Mouse (Mus musculus) ES-E14 (cell line): ENCODE results near the gene Zc3hav1l. TPM values are rescaled to one million over a fixed set of nuclear protein-coding genes. Genes with fewer than 3 reads are reported as not detected.
A peak's percentile ranks its signal among the peaks of the same experiment; 100 is the strongest.

Experiments used
- DNase-seq: peaks from one replicate; pipeline ENCODE4 v3.0.0-alpha.2; 2013; ENCODE audit warnings: low read depth, low spot score
- H3K27ac ChIP-seq: 2 replicates; pipeline ENCODE4 v1.5.1; 2012; ENCODE audit warnings: low read depth, mild to moderate bottlenecking, low read length, moderate library complexity, mixed read lengths; ENCODE audit not compliant: poor library complexity, insufficient read depth, severe bottlenecking
- H3K36me3 ChIP-seq: 2 replicates; pipeline ENCODE4 v1.6.1; 2012; ENCODE audit warnings: mild to moderate bottlenecking, low read length, moderate library complexity, mixed read lengths; ENCODE audit not compliant: control insufficient read depth, poor library complexity, insufficient read depth, severe bottlenecking
- H3K4me1 ChIP-seq, 2 experiments: fragments of 150-350 bp in 1 of 2; sonication (generic) in 1 of 2; 2 replicates each; pipeline ENCODE4 v1.6.1; 2012; ENCODE audit warnings: low read length in 2 of 2, mild to moderate bottlenecking in 1 of 2, mixed read lengths in 1 of 2; ENCODE audit not compliant: control insufficient read depth in 2 of 2, insufficient read depth in 2 of 2, poor library complexity in 1 of 2
- H3K4me3 ChIP-seq, 2 experiments: fragments of 150-350 bp in 1 of 2; sonication (generic) in 1 of 2; 2 replicates each; pipeline ENCODE4 v1.5.1; 2012; ENCODE audit warnings: low read length in 2 of 2, low read depth in 1 of 2, mild to moderate bottlenecking in 1 of 2, mixed read lengths in 1 of 2; ENCODE audit not compliant: insufficient read depth in 1 of 2, poor library complexity in 1 of 2, severe bottlenecking in 1 of 2
- H3K9ac ChIP-seq: 2 replicates; pipeline ENCODE4 v1.6.1; 2012; ENCODE audit warnings: low read depth, mild to moderate bottlenecking, low read length, mixed read lengths; ENCODE audit not compliant: poor library complexity, insufficient read depth, severe bottlenecking
- H3K9me3 ChIP-seq: fragments of 150-350 bp; sonication (generic); 2 replicates; pipeline ENCODE4 v1.6.1; 2012; ENCODE audit warnings: low read depth, mild to moderate bottlenecking, low read length; ENCODE audit not compliant: control insufficient read depth, insufficient read depth
- CHD2 ChIP-seq: IDR thresholded peaks from 2 replicates; pipeline ENCODE4 v1.6.1; 2014; ENCODE audit warnings: mild to moderate bottlenecking, low read depth, low read length, inconsistent platforms
- HCFC1 ChIP-seq: IDR thresholded peaks from 2 replicates; pipeline ENCODE4 v1.6.1; 2012; ENCODE audit warnings: low read length, inconsistent platforms, borderline replicate concordance; ENCODE audit not compliant: insufficient read depth
- MAFK ChIP-seq: IDR thresholded peaks from 2 replicates; pipeline ENCODE4 v1.6.1; 2014; ENCODE audit warnings: mild to moderate bottlenecking, low read depth, low read length, inconsistent platforms; ENCODE audit not compliant: insufficient read depth
- ZC3H11A ChIP-seq: IDR thresholded peaks from 2 replicates; pipeline ENCODE4 v1.6.1; 2012; ENCODE audit warnings: low read depth, mild to moderate bottlenecking, inconsistent platforms, low read length, borderline replicate concordance
- ZNF384 ChIP-seq: IDR thresholded peaks from 2 replicates; pipeline ENCODE4 v1.6.1; 2012; ENCODE audit warnings: low read depth, low read length, inconsistent platforms
- in situ Hi-C, 2 experiments: fragments of 600-800 bp; cut with MboI; formaldehyde crosslinking; loops; one replicate each; pipeline ENCODE4 v1.15.1; 2025; ENCODE audit warnings: low sequenced_read_pairs in 2 of 2, inconsistent platforms in 1 of 2; ENCODE audit not compliant: unreplicated experiment in 2 of 2
- total RNA-seq: library from RNA; depleted of rRNA; stranded (reverse); fragments of 300-350 nt; gene quantifications from 2 replicates; pipeline ENCODE4 v1.2.3, GENCODE M21; 2012

The Zc3hav1l gene
- total RNA-seq, 1 experiment, result 3.8 TPM

- Histone ChIP-seq H3K4me3 (no peak overlapping the region), H3K27ac (no peak overlapping the region), H3K36me3 (peaks cover 7% of the 10 kb centered on the region), H3K4me1 (peaks cover 0 to 3% of the 10 kb centered on the region in 2 experiments; a peak in 1 of 4 replicates), H3K9me3 (no peaks in the 10 kb centered on the region), H3K9ac (no peak overlapping the region)
- TF ChIP-seq CHD2, result no peak
- TF ChIP-seq HCFC1, result no peak
- DNase-seq, result no peak
- in situ Hi-C loops, result no loop called here
These were observed 5.4 kb downstream of the Zc3hav1l start for GRCm38 (mm10) chr6:38293708-38294107.

GRCm38 (mm10) chr6:38292871-38293646 lies 6.0 kb downstream of the Zc3hav1l start:
- Histone ChIP-seq H3K9me3 (no peaks in the 10 kb centered on the region), H3K4me3 (no peak overlapping the region; a peak in 1 of 4 replicates), H3K9ac (no peak overlapping the region; the same call in 1 of the 2 replicates), H3K4me1 (peaks cover 0 to 3% of the 10 kb centered on the region in 2 experiments; a peak in 1 of 4 replicates), H3K27ac (0 out of 2 replicates have a peak overlapping the region, but pooled peaks have one; percentile 3), H3K36me3 (peaks cover 7% of the 10 kb centered on the region)
- TF ChIP-seq ZNF384, result no peak
- no peak for TF ChIP-seq CHD2
- no peak for TF ChIP-seq ZC3H11A
- TF ChIP-seq HCFC1, result no peak
- peak; percentile 69 for TF ChIP-seq MAFK
- DNase-seq, result peak; percentile 37
- in situ Hi-C loops, result no loop called here

GRCm38 (mm10) chr6:38284422-38284821 lies 14.6 kb downstream of the Zc3hav1l start:
- Histone ChIP-seq H3K9ac (no peak overlapping the region), H3K36me3 (no peaks in the 10 kb centered on the region; the same call in none of the 2 replicates), H3K9me3 (peaks cover 15% of the 10 kb centered on the region), H3K27ac (no peak overlapping the region), H3K4me3 (no peak overlapping the region), H3K4me1 (no peaks in the 10 kb centered on the region)
- DNase-seq, result no peak
- TF ChIP-seq ZNF384 (no peak), ZC3H11A (no peak), CHD2 (no peak), MAFK (no peak), HCFC1 (no peak)
- in situ Hi-C loops, result no loop called here

DNA sequence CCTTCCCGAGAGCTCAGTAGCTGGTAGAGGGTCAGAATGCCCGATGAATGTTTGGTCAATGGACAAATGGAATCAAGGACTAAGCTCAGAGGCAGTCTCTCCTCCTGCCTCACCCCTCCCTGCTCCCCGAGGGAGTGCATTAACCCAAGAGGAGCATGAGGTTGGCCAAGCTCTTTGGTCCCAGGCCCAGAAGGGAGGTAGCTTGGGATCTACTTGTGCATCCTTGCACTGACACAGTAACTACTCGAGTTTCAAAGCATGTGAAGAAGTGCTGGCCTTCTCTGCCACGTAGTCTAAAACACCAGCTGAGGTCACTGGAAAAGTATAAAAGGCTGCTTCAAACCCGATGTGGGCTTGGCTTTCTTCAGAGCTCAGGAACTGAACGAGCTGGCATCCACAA lies 34.6 kb downstream of the Zc3hav1l start:
- Histone ChIP-seq H3K9me3 (no peaks in the 10 kb centered on the region), H3K4me1 (no peaks in the 10 kb centered on the region), H3K27ac (no peak overlapping the region), H3K36me3 (no peaks in the 10 kb centered on the region), H3K4me3 (no peak overlapping the region), H3K9ac (no peak overlapping the region)
- TF ChIP-seq ZNF384 (no peak), MAFK (no peak), ZC3H11A (no peak), HCFC1 (no peak), CHD2 (no peak)
- in situ Hi-C loops, result no loop called here
- no peak for DNase-seq
